Comparison of ENCODE assay signal across 16 mouse cellular contexts in genomic region chr8:48492491-48492890, GRCm38 (mm10).
DNase-seq lines count a peak whose midpoint lies in the region; ATAC-seq and TF ChIP-seq lines count a peak whose summit lies in the region.
"Had no signal": no experiment of that assay in that cellular context is flagged by ENCODE, and none has a peak within 500 bp of the region (broad histone marks: within the 10 kb centered on the region; RNA-seq: fewer than 3 reads in every experiment).

No protein-coding gene starts in this region.

- no peaks in the 10 kb centered on the region for H3K36me3 ChIP-seq in lung, embryonic 14.5 days (ENCODE audit: insufficient read depth)
- H3K36me3 ChIP-seq: heart, embryonic 13.5 days; midbrain, embryonic 13.5 days; stomach, embryonic 15.5 days had no signal

- no peaks in the 10 kb centered on the region for H3K27me3 ChIP-seq in lung, embryonic 14.5 days (ENCODE audit: insufficient read depth, low read length)
- H3K27me3 ChIP-seq: heart, embryonic 13.5 days; midbrain, embryonic 13.5 days; stomach, embryonic 15.5 days had no signal

- WGBS in lung, embryonic 14.5 days: 79% methylated on average over 5 of the region's 5 CpGs
- WGBS in lung, adult 2 months: 80% methylated on average over 5 of the region's 5 CpGs

- no peaks in the 10 kb centered on the region for H3K4me1 ChIP-seq in lung, embryonic 14.5 days (ENCODE audit: insufficient read depth)
- no peaks in the 10 kb centered on the region for H3K4me1 ChIP-seq in lung, adult 2 months (ENCODE audit: control insufficient read depth, insufficient read depth, low read length)
- H3K4me1 ChIP-seq: stomach, embryonic 15.5 days had no signal

- no peak for TF ChIP-seq POLR2A in lung, adult 2 months (IDR thresholded peaks at IDR 0.05; ENCODE audit: borderline replicate concordance, extremely low read depth, low read depth, low read length)

- peak; percentile 45 for DNase-seq in adrenal gland, postnatal 14 days
- DNase-seq in adrenal gland, postnatal 25 days: no peak
- DNase-seq in lung, embryonic 14.5 days: peak; percentile 42
- DNase-seq in lung, adult 2 months: no peak
- DNase-seq in gastrocnemius, adult 18-20 months (ENCODE audit: low spot score): peak; percentile 72
- DNase-seq in heart, postnatal 14 days: peak; percentile 38 to 50
- DNase-seq in cerebellum, adult 11 months: no peak
- no peak for DNase-seq in cerebellum, adult 11-12 months
- DNase-seq: cerebellum, adult 9-11 months; kidney, adult 18-20 months; thymus, postnatal 36 days had no signal

- intact Hi-C loops in heart, postnatal 14 days (cut with DNase I): no loop called here

- no peak overlapping the region for H3K9ac ChIP-seq in lung, embryonic 14.5 days
- H3K9ac ChIP-seq: heart, embryonic 13.5 days; midbrain, embryonic 13.5 days; stomach, embryonic 15.5 days had no signal

- H3K4me3 ChIP-seq in lung, embryonic 14.5 days (ENCODE audit: low read depth, low read length): no peak overlapping the region
- no peak overlapping the region for H3K4me3 ChIP-seq in lung, adult 2 months (replicated peaks; ENCODE audit: extremely low read depth, low read depth, low read length)
- H3K4me3 ChIP-seq: heart, embryonic 13.5 days; midbrain, embryonic 13.5 days; stomach, embryonic 15.5 days had no signal

- no peaks in the 10 kb centered on the region for H3K9me3 ChIP-seq in lung, embryonic 14.5 days (ENCODE audit: low read depth, low read length)
- H3K9me3 ChIP-seq: heart, embryonic 13.5 days; midbrain, embryonic 13.5 days; stomach, embryonic 15.5 days had no signal

- H3K27ac ChIP-seq in lung, embryonic 14.5 days (ENCODE audit: low read depth): no peak overlapping the region
- H3K27ac ChIP-seq: heart, embryonic 13.5 days; midbrain, embryonic 13.5 days; stomach, embryonic 15.5 days had no signal

- ATAC-seq in lung, embryonic 14.5 days (ENCODE audit: insufficient read depth): no peak
- ATAC-seq: hindbrain, embryonic 16.5 days; lung, postnatal 0 days; midbrain, embryonic 13.5 days had no signal

- H3K4me2 ChIP-seq in lung, embryonic 14.5 days: no peak overlapping the region
- H3K4me2 ChIP-seq: heart, embryonic 13.5 days; midbrain, embryonic 13.5 days; stomach, embryonic 15.5 days had no signal

- no peak for TF ChIP-seq CTCF in lung, embryonic 14.5 days (IDR thresholded peaks at IDR 0.05; ENCODE audit: low read depth)
- TF ChIP-seq CTCF in lung, adult 2 months (IDR thresholded peaks at IDR 0.05; ENCODE audit: insufficient read depth, low read length): no peak

Comparison
In these comparisons a context has a peak if more than half of its experiments do, and no peak if none do; other contexts are left out.
1. DNase-seq: peak in adrenal gland, postnatal 14 days (single experiment), lung, embryonic 14.5 days (single experiment), gastrocnemius, adult 18-20 months (single experiment) and heart, postnatal 14 days (2 of 2); none in adrenal gland, postnatal 25 days (single experiment), lung, adult 2 months (single experiment), cerebellum, adult 11 months (single experiment) and cerebellum, adult 11-12 months (single experiment).